Mouse (Mus musculus): ENCODE measurements around the gene Spdye4a. TPM values are rescaled to one million over a fixed set of nuclear protein-coding genes. Genes with fewer than 3 reads are reported as not detected.
"Not testable (repeated sequence)": the region's sequence is repeated elsewhere in the genome, so short reads cannot be mapped to it uniquely, and the experiment has no call there.

The Spdye4a gene
- polyA plus RNA-seq, 1 experiment: not detected

- H3K4me3 ChIP-seq (ENCODE audit: insufficient read depth, low read length): peak overlapping the region; percentile 66
- peaks cover 5% of the 10 kb centered on the region; the same call in 1 of the 2 replicates for H3K4me1 ChIP-seq (ENCODE audit: control insufficient read depth, insufficient read depth, low read length)
- TF ChIP-seq POLR2A (IDR thresholded peaks at IDR 0.05; ENCODE audit: low read depth, low read length) (no peak), CTCF (IDR thresholded peaks at IDR 0.05; ENCODE audit: borderline replicate concordance, insufficient read depth, low read length) (no peak)
- no peak overlapping the region for H3K27ac ChIP-seq (ENCODE audit: insufficient read depth, low read length)
Measured at GRCm38 (mm10) chr5:143236036-143236435, 9.3 kb upstream of the Spdye4a start.

- H3K27ac ChIP-seq (ENCODE audit: insufficient read depth, low read length): peak within 1 kb of the TSS; percentile 73
- peak; percentile 37; the same call in 1 of the 2 replicates for TF ChIP-seq CTCF (IDR thresholded peaks at IDR 0.05; ENCODE audit: borderline replicate concordance, insufficient read depth, low read length)
- peak; percentile 91 for TF ChIP-seq POLR2A (IDR thresholded peaks at IDR 0.05; ENCODE audit: low read depth, low read length)
- peak within 1 kb of the TSS; percentile 66 for H3K4me3 ChIP-seq (ENCODE audit: insufficient read depth, low read length)
- H3K4me1 ChIP-seq (ENCODE audit: control insufficient read depth, insufficient read depth, low read length): peaks cover 5% of the 10 kb centered on the region; the same call in 1 of the 2 replicates
Measured at GRCm38 (mm10) chr5:143235028-143235693, 8.5 kb upstream of the Spdye4a start, which contains the start of gene Zfp12. Gene Zfp12, plus strand, starts transcription at chr5:143235163.

GRCm38 (mm10) chr5:143222287-143222686 is 4.4 kb downstream of the Spdye4a start:
- TF ChIP-seq CTCF (IDR thresholded peaks at IDR 0.05; ENCODE audit: borderline replicate concordance, insufficient read depth, low read length): no peak
- no peak for TF ChIP-seq POLR2A (IDR thresholded peaks at IDR 0.05; ENCODE audit: low read depth, low read length)
- no peak overlapping the region for H3K4me3 ChIP-seq (ENCODE audit: insufficient read depth, low read length)
- no peaks in the 10 kb centered on the region for H3K4me1 ChIP-seq (ENCODE audit: control insufficient read depth, insufficient read depth, low read length)
- no peak overlapping the region for H3K27ac ChIP-seq (ENCODE audit: insufficient read depth, low read length)

- H3K4me3 ChIP-seq (ENCODE audit: insufficient read depth, low read length): no peak overlapping the region
- no peak for TF ChIP-seq POLR2A (IDR thresholded peaks at IDR 0.05; ENCODE audit: low read depth, low read length)
- TF ChIP-seq CTCF (IDR thresholded peaks at IDR 0.05; ENCODE audit: borderline replicate concordance, insufficient read depth, low read length): no peak
- no peaks in the 10 kb centered on the region for H3K4me1 ChIP-seq (ENCODE audit: control insufficient read depth, insufficient read depth, low read length)
- H3K27ac ChIP-seq (ENCODE audit: insufficient read depth, low read length): no peak overlapping the region
Measured at GRCm38 (mm10) chr5:143220996-143221395, 5.7 kb downstream of the Spdye4a start.

- Histone ChIP-seq H3K4me3 (ENCODE audit: insufficient read depth, low read length) (no peak overlapping the region), H3K4me1 (ENCODE audit: control insufficient read depth, insufficient read depth, low read length) (no peaks in the 10 kb centered on the region), H3K27ac (ENCODE audit: insufficient read depth, low read length) (no peak overlapping the region)
- TF ChIP-seq CTCF (IDR thresholded peaks at IDR 0.05; ENCODE audit: borderline replicate concordance, insufficient read depth, low read length) (no peak), POLR2A (IDR thresholded peaks at IDR 0.05; ENCODE audit: low read depth, low read length) (no peak)
Measured at GRCm38 (mm10) chr5:143213832-143214231, 12.9 kb downstream of the Spdye4a start.

- Histone ChIP-seq H3K4me1 (ENCODE audit: control insufficient read depth, insufficient read depth, low read length) (no peaks in the 10 kb centered on the region), H3K27ac (ENCODE audit: insufficient read depth, low read length) (no peak overlapping the region), H3K4me3 (ENCODE audit: insufficient read depth, low read length) (no peak overlapping the region)
- TF ChIP-seq CTCF (IDR thresholded peaks at IDR 0.05; ENCODE audit: borderline replicate concordance, insufficient read depth, low read length) (no peak), POLR2A (IDR thresholded peaks at IDR 0.05; ENCODE audit: low read depth, low read length) (no peak)
Measured at GRCm38 (mm10) chr5:143205015-143205414, 21.7 kb downstream of the Spdye4a start.

GRCm38 (mm10) chr5:143196506-143196905 is 30.2 kb downstream of the Spdye4a start:
- TF ChIP-seq POLR2A (IDR thresholded peaks at IDR 0.05; ENCODE audit: low read depth, low read length) (no peak), CTCF (IDR thresholded peaks at IDR 0.05; ENCODE audit: borderline replicate concordance, insufficient read depth, low read length) (no peak)
- no peak overlapping the region for H3K27ac ChIP-seq (ENCODE audit: insufficient read depth, low read length)
- H3K4me3 ChIP-seq (ENCODE audit: insufficient read depth, low read length): no peak overlapping the region
- no peaks in the 10 kb centered on the region; the same call in 1 of the 2 replicates for H3K4me1 ChIP-seq (ENCODE audit: control insufficient read depth, insufficient read depth, low read length)

GRCm38 (mm10) chr5:143195166-143195565 is 31.5 kb downstream of the Spdye4a start:
- H3K4me3 ChIP-seq (ENCODE audit: insufficient read depth, low read length): no peak overlapping the region
- no peak for TF ChIP-seq CTCF (IDR thresholded peaks at IDR 0.05; ENCODE audit: borderline replicate concordance, insufficient read depth, low read length)
- no peak for TF ChIP-seq POLR2A (IDR thresholded peaks at IDR 0.05; ENCODE audit: low read depth, low read length)
- H3K27ac ChIP-seq (ENCODE audit: insufficient read depth, low read length): no peak overlapping the region
- H3K4me1 ChIP-seq (ENCODE audit: control insufficient read depth, insufficient read depth, low read length): no peaks in the 10 kb centered on the region; the same call in 1 of the 2 replicates

- H3K27ac ChIP-seq (ENCODE audit: insufficient read depth, low read length); H3K4me3 ChIP-seq (ENCODE audit: insufficient read depth, low read length); H3K4me1 ChIP-seq (ENCODE audit: control insufficient read depth, insufficient read depth, low read length): not testable (repeated sequence)
Measured at GRCm38 (mm10) chr5:143194747-143195146, 31.9 kb downstream of the Spdye4a start.

GRCm38 (mm10) chr5:143192806-143193205 is 33.9 kb downstream of the Spdye4a start:
- Histone ChIP-seq H3K4me1 (ENCODE audit: control insufficient read depth, insufficient read depth, low read length) (no peaks in the 10 kb centered on the region; the same call in 1 of the 2 replicates), H3K27ac (ENCODE audit: insufficient read depth, low read length) (no peak overlapping the region), H3K4me3 (ENCODE audit: insufficient read depth, low read length) (no peak overlapping the region)
- TF ChIP-seq CTCF (IDR thresholded peaks at IDR 0.05; ENCODE audit: borderline replicate concordance, insufficient read depth, low read length): no peak
- no peak for TF ChIP-seq POLR2A (IDR thresholded peaks at IDR 0.05; ENCODE audit: low read depth, low read length)

GRCm38 (mm10) chr5:143188014-143188413 is 38.7 kb downstream of the Spdye4a start:
- H3K27ac ChIP-seq (ENCODE audit: insufficient read depth, low read length); H3K4me3 ChIP-seq (ENCODE audit: insufficient read depth, low read length); H3K4me1 ChIP-seq (ENCODE audit: control insufficient read depth, insufficient read depth, low read length): not testable (repeated sequence)
